Mouse (Mus musculus): ENCODE data around the gene Efcc1.
A peak's percentile ranks its signal among the peaks of the same experiment; 100 is the strongest.

Gene Efcc1

DNA sequence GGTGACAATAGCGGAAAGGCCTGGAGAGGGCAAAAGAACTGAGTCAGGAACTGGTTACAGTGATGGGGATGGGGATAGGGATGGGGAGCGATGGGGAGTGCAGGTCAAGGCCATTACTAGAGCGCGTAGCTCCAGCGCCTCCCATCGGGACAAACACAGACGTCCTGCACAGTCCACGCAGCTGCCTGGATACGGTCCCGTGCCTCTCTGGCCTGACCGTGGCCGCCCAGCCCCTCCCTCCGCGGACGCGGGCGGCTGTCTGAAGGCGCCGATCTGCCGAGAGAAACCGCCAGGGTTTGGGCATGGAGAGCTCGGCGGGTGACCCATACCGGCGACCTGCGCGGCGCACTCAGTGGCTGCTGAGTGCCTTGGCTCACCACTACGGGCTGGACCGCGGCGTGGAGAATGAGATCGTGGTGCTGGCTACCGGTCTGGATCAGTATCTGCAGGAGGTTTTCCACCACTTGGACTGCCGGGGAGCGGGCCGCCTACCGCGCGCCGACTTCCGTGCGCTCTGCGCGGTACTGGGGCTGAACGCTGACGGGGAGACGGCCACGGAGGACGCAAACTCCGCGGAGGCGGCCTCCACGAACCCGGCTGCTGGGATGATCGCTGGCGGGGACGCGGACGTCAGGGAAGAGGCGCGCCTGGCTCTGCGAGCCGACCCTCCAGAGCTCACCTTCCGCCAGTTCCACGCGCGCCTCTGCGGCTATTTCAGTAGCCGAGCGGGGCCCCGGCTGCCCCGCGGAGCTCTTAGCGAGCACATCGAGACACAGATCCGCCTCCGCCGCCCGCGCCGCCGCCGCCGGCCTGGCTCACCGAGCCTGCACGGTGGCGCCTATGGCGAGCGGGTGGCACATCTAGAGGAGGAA, at the start of gene Efcc1:
Gene Efcc1 (plus strand): TSS at position 279 of the 872 bp plus-strand sequence.
- DNase-seq: no peak

DNA sequence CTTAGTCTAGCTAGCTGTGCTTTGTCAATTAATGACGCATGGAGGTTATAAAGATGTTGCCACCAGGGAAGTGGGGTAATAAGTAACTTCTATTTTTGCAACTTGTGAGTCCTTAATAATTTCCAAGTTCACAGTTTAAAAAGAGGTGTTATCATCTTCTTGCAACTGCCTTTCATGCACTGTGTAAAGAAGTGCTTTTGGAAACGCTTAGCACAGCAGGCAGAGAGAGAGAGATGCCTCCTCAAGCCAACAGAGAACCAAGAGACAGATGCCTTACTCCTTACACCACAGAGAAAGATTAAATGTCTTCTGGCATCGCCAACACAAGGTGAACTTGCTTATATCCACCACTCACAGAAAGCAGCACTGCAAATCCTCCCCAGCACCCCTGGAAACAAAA, 34.7 kb upstream of the Efcc1 start:
- no peak for DNase-seq

DNA sequence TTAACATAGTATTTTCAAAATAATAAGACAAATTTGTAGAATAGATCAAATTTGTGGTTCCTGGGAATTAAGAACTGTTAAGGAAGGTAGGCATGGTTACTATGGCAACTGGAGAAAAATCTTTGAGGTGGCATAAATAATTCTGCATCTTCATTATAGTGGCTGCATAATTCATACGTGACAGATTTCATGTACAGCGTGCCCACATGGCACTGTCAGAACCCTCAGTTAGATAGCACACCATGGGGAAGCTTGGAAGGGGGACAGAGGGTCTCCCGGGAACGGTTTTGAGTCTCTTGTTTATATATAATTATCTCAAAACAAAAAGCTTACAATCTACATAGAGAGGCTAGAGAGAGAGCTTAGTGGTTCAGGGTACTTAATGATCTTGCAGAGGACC, 34.1 kb upstream of the Efcc1 start:
- DNase-seq: no peak

DNA sequence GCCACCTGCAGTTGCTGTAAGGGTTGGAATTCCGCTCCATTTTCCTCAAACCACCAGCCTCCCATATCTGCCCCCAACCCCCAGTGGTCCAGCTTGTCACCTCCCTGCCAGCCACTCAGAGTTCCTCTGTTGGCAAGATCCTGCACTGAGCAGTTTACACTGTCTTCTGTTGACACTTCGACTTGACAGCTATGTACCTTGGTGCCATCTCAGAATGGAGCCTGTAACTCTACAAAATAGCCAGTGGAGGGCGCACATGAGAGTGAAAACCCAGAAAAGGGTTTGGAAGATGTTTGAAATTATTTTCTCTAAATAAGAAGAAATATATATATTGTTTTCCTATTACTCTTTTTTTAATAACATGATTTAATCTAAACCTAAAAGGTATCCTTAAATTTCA, 24.4 kb upstream of the Efcc1 start:
- DNase-seq: peak; percentile 11

DNA sequence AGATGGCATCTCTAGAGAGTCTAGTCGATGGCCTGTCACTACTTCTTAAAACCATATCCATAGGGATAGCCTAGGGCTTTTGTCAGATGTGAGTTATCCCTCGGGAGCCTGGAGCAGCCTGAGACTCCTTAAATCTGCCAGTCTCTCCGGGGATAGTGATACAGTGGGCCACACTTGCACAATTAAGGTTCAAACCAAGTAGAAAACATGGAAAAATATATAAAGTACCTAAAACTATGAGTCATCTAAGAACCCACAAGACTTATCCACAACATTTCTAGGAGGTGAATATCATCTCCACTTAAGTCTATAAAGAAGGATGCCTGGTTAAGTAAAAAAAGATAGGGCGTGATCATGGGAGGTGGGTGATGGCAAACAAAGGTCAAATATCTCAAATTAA, 18.4 kb upstream of the Efcc1 start:
- no peak for DNase-seq

DNA sequence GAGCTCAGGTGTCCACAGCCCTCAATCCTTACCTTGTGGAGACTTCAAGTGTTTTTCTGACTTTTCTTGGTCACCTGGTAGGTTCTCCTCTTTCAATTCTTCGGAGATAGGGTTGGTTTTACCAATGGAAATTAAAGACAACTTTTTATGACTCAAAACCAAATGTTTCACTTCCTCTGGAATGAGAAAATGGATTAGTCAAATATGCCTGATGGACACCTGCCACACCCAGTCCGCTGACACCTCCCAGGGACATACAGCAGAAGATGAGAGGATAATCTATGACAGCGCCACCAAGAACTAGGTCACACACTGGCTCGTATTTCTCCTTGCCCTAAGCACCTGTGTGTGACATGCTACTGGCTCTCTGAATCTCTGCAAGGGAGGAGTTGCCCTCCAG, 16.6 kb upstream of the Efcc1 start:
- no peak for DNase-seq

DNA sequence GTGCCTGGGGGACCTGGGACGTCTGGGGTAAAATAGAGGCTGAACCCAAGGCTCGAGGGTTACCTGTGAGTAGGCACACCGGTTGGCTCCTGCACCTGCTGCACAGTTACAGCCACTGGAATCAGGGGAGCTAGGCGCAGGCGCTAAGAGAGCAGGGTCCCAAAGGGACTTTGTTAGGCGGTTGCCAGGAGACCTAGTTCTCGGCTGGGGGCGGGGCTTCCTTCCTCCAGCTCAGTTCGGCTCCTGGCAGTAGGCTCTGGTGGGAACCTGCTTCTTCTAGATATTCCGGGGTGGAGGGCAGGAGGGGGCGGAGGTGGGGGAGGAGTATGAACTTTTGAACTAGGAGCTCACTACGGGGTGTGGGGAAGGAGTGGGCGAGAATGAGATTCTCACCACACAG, 8.0 kb upstream of the Efcc1 start:
- DNase-seq: no peak

DNA sequence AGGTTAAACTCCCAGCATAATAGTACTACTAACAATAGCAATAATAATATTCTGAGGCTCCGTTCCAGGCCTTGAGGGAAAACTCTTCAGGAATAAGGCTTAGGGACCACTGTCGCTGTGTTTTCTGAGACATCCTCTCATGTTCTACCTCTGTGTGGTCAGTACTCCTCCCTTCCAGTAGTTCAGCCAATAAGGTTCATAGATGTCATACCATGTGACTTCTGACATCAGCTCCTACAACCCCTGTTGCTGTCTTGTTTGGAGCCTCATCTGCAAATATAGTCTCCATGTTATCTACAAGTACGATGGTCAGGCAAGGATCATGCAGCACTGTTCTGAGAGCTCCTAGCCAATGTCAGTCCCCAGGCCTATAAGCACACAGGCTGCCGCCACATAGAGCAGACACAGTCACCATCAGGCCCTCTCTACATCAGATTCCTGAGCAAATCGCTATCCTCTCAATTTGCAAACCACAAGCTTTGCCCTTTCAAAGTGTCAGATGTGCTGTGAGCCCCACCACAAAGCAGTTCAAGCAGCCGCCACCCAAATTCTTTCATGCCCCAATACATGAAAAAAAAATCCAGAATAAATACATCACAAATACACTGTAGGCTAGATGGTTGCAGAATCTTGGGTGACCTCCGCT, 5.3 kb upstream of the Efcc1 start:
- DNase-seq: no peak

DNA sequence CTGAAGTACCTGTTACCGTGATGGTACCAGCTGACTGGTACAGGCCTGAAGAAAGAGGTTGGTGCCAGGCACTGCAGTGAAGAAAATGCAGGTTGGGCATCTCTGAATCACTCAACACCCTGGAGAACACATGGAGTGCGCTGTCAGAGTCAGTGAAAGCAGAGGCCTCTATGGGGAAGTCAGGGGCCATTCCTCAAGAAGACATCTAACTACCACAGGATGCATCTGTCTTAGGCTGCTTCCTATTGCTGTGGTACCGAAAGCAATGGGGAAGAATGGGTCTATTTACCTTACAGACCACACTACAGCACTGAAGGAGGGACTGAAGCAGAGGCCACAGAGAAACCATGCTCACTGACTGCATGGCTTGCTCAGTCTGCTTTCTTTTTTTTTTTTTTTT, 2.6 kb upstream of the Efcc1 start:
- no peak for DNase-seq

DNA sequence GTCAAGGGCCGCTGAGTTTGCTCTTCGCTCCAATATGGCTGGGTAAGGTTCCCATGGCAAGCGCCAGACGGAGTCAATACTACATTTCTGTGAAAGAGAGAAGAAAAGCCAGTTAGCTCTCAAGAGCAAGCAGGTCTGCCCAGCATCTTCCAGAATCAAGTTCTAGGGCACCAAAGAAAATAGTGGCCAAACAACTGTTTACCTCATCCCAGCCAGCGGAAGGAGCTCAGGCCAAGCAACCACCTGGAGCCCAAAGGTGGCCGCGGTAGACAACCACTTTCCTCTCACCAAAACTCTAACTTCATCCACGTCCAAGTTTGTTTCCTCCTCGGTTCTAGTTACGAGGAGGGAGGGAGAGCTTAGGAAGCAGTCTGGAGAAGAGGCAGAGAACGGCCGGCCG, 528 bp upstream of the Efcc1 start:
- no peak for DNase-seq

DNA sequence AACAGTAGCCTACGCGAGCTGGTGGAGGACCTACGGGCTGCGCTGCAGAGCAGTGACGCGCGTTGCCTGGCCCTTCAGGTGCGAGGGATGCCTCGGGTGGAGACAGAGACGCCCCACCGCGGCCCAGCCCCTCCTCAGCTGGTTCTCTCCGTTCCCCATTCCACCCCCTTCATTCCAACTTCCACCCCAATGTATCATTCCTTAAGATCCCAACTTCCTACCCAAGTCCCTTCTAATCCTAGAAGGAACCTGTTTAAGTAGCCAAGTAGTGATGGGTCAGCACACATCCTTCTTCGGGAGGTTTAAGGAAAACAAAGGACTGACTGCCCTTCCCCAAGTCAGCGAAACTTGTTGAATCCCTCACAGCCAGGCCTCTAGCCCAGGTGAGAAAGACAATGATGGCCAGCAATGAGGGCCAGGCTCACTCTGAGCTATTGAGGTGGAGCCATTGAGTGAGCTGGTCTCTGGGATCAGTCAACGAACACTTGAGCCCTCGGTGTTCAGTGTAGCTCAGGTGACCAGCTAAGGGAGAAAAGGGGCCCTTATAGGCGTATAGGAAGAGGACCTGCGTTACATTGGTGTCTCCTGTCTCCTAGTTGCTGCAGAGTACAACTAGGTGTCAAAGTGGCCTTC, 910 bp downstream of the Efcc1 start:
- no peak for DNase-seq

DNA sequence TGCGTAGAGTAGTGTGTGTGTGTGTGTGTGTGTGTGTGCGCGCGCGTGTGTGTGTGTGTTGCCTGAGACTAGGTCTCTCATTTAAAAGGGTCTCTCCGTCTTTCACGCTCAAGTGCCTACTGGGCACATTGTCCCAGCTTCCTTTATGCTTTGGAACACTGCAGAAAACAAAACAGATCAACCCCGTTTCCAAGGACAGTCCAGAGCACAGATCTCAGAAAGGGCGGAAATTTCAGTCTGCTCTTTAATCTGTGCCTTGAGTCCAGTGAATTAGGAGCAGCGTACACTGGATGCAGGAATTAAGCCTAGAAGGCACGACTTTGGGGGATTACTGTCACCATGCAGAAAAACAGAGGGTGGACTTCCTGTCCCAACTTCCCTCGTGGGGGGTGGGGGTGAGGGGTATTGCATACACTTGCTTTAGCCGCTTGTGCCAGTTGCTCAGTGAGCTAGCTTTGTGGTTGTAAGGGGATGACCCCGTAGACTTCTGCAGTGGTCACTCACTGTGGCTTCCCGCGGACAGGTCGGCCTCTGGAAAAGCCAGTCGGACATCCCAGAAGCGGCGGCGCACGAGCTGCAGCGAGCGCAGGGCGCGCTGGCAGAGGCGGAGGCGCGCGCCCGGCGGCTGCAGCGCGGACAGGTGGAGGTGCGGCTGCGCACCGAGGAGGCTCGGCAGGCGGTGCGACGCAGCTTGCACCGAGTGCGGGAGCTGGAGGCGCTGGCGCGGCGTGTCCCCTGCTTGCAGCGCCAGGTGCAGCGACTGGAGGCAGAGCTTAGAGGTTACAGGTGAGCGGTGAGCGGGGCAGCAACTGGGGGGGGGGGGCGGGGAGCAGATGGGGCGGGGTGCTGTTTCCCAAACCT, 1.7 kb downstream of the Efcc1 start:
- no peak for DNase-seq

DNA sequence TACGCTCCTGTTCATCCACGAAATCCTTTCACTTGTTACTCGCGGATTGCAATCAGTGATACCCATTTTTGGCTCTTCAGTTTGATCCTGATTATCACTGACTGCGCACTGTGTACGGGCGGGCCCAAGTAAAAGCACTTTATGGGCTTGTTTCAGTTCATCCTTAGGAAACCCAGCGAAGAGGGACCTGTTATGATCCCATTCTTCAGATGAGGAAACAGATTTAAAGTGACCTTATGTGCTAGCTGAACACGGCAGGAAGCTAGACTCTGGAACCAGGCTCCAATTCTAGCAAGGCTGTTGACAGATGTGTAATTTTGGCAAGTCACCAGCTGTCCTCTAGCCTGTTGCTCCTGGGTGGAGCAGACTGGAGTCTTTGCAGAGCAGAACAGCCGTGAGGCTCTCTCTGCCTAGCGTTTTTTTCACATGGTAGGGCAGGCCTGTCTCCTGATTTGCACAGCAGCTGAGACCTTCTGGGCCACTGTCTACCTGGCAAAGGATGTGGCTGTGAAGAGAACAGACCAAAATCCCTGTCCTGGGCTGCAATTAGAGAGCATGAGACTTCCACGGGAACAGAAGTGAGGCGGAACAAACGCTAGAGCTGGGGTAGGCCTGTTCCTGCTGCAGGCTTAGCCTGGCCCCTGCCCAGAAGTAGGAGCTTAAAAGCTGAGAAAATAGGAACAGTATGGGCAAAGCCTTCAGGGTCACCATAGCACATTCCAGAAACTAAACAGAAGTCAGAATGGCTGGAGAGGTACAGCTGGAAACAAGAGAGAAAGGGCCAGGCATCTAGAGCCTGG, 2.7 kb downstream of the Efcc1 start:
- no peak for DNase-seq

DNA sequence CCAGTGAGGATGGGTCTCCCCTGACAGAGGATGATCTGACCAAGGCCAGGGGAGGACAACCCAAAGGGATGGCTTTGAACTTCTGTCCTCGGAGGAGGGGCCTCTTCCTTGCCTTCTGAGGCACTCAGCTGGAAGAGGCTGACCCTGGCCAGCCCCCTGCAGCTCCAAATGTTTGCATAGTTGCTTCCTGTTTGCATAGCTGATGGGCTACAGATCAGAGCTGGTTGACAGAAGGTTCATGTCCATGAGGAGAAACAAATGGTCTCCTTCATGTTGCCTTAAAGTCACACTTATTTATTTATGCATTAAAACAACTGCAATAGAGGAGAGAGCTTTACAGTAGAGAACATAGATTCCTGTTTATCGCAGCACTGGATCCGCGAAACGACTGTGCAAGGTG, 3.5 kb downstream of the Efcc1 start:
- DNase-seq: no peak

DNA sequence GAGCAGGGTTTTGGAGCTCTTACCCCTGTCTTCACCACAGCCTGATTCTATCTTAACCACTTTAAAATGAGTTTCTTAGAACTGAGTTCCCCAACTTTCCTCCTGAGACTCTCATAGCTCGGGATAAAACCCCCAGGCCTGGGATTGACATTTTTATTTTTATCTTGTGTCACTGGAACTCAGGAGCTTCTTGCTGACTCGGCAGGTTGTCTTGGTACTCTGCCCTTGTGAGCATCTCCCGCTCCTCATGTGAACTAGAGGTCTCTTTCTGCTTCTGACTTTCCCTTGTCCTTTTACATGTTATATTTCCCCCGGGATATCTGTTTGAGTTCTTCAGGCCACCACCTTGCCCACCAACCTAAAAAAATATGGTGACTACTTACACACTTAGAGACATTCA, 6.3 kb downstream of the Efcc1 start:
- DNase-seq: no peak

DNA sequence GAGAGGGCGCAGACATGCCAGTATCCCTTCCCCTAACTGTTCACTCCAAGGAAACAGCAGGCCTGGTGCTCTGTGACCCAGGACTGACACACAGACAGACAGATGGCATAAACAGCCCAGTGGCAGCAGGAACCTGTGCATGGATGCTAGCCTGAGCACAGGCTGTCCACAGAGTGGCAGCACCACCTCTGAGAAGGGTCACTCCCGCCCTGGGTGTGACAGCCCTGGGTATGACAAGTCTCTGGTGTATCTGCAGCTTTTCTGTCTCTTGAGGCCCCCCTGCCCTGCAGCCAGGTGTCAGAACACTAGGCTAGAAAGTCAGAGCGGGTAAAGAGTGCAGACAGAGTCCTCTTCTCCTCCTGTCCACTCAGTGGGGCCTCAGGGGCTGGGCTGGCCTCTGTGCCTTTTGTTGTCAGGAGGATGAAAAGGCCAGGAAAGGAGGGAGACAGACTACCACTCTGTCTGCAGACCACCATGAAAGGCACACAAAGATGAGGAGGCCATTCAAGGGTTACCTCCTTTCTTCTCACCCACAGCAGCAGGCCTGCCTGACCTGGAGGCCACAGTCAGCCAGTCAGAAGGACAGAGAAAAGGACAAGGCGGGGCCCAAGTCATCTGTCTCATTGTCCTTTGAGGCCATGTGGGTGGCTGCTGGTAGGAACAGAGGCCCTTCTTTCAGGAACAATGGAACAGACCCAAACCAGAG, 7.4 kb downstream of the Efcc1 start:
- DNase-seq: no peak

DNA sequence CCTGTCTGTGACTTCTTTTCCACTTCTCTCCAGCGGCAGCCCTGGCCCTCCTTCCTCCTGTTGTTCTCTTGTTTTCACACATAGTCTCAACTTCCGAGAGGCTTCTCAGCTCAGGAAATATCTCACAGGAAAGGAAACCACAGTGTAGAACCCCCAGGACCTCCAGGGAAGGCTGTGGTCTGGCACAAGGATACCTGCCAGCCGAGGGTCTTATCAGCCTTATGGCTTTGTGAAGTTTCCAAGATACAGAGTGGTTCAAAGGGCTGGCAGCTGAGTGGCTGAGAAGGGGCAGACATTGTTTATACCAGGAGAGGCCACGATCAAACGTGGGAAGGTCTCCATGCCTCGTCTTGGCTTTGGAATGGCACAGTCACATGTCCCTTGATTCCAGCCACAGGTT, 9.2 kb downstream of the Efcc1 start:
- DNase-seq: no peak

DNA sequence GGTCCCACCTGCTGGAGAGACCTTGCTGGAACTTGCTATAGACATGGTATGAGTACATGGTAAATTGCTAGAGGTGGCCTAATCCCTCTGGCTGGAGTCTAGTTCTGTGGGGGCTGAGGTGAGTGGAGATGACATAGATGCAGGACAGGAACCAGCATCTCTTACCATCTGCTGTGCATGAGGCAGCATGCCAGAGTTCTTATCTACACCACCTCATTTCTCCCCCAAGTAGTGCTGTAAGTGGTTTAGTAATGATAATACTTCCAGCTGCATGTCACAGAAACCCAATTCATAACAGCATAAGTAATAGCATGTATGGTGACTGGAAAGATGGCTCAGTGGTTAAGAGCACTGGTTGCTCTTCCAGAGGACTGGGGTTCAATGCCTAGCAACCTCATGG, 9.8 kb downstream of the Efcc1 start:
- DNase-seq: no peak

DNA sequence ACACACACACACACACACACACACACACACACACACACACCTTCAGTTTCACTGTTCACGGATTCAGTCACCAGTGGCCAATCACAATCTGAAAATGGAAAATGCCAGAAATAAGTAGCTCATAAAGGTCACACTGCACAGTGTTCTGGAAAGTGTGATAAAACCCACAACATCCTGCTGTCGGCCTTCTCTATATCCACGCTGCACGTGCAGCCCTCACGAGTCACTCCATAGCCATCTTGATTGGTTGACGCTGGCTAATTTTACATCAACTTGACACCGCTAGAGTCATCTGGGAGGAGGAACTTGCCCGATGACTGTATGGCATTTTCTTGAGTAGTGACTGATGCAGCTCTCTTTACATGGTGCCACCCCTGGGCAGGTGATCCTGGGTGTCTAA, 11.3 kb downstream of the Efcc1 start:
- DNase-seq: no peak

DNA sequence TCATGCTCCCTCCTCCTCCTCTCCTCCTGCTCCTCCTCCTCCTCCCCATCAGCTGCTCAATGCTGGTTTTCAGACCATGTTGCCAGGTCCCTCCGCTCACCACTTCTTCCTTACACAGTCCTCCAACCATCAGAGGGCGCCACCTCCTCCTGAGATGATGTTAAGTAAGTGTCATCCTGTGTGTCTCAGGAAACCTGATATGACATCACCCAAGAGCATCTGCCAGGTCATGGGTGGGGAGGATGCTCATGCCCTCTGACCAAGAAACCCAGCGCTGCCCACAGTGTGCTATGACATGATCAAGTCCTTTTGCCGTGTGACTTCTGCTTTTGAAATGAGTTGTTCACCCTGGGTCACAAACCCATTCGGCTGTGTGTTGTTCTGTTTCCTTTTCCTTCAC, 12.1 kb downstream of the Efcc1 start:
- DNase-seq: no peak

DNA sequence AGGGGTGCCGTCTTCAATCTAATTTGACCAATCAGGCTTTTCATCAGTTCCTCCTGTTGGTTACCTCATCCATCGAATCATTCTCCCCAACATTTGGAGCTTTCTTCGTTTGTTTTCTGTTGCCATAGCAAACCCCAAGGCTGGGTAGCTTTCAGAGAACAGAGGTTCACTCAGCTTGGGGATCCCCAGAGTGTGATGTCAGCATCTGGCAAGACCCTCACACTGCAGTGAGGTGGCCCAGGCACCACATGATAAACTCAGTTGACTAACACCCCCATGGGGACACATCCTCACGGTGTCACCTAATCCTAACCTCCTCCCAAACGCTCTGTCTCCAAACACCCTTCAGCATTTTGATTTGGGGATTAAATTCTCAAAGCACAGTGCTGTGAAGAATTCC, 12.6 kb downstream of the Efcc1 start:
- DNase-seq: no peak

DNA sequence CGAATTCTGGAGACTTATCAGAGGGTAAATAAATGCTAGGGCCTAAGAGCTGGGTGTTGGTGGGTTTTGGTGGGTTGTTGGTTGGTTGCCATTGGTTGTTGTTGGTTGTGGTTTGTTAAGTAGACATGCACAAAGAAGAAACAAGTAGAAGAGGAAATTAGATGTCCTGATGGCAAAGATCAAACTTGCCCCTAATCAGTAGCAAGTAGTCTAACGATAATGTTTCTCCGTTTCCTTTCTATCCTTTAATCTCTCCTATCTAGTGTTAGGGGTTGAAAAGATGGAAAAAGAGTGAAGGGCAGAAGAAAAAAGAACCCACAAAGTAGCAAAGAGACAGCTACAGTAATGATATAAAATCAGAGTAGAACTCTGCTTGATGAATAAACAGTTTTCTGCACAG, 14.0 kb downstream of the Efcc1 start:
- DNase-seq: no peak

Data from cerebellum, adult 9-10 months (tissue).